Mouse (Mus musculus) heart, embryonic 14.5 days (tissue): ENCODE results near the gene Zfp580. TPM values are rescaled to one million over a fixed set of nuclear protein-coding genes. Genes with fewer than 3 reads are reported as not detected.
A peak's percentile ranks its signal among the peaks of the same experiment; 100 is the strongest.

Experiments
- ATAC-seq: fragments of 200-750 bp; cut with Nextera tagmentation; 2 replicates; pipeline ENCODE4 v1.8.0; 2017; ENCODE audit warnings: low read depth, moderate TSS enrichment; ENCODE audit not compliant: insufficient number of reproducible peaks, insufficient read depth, low FRiP score
- H3K27ac ChIP-seq, 2 experiments: fragments of 200-500 bp in 1 of 2; fragments of 300-500 bp in 1 of 2; sonication (generic) in 1 of 2; replicated peaks in 1 of 2; 2 replicates each; pipeline ENCODE4 v1.5.1; 2012 to 2014; ENCODE audit warnings: low read depth in 2 of 2, low read length in 2 of 2, control low read depth in 1 of 2, mild to moderate bottlenecking in 1 of 2, mixed read lengths in 1 of 2; ENCODE audit not compliant: control insufficient read depth in 1 of 2, insufficient read depth in 1 of 2
- H3K27me3 ChIP-seq: fragments of 300-500 bp; sonication (generic); 2 replicates; pipeline ENCODE4 v1.6.1; 2014; ENCODE audit warnings: mild to moderate bottlenecking, low read length, control low read depth; ENCODE audit not compliant: control insufficient read depth, insufficient read depth
- H3K36me3 ChIP-seq: fragments of 300-500 bp; sonication (generic); 2 replicates; pipeline ENCODE4 v1.6.1; 2014; ENCODE audit warnings: mild to moderate bottlenecking, control low read depth, low read length, mixed read lengths; ENCODE audit not compliant: control insufficient read depth, insufficient read depth
- H3K4me1 ChIP-seq, 2 experiments: fragments of 200-500 bp in 1 of 2; fragments of 300-500 bp in 1 of 2; sonication (generic) in 1 of 2; 2 replicates each; pipeline ENCODE4 v1.6.1; 2012 to 2014; ENCODE audit warnings: low read length in 2 of 2, control low read depth in 1 of 2, mixed read lengths in 1 of 2; ENCODE audit not compliant: control insufficient read depth in 2 of 2, insufficient read depth in 2 of 2
- H3K4me2 ChIP-seq: fragments of 300-500 bp; sonication (generic); 2 replicates; pipeline ENCODE4 v1.6.1; 2014; ENCODE audit warnings: mild to moderate bottlenecking, low read length
- H3K4me3 ChIP-seq, 2 experiments: fragments of 200-500 bp in 1 of 2; fragments of 300-500 bp in 1 of 2; sonication (generic) in 1 of 2; 2 replicates each; pipeline ENCODE4 v1.5.1; 2012 to 2014; ENCODE audit warnings: low read length in 2 of 2, mild to moderate bottlenecking in 2 of 2, control low read depth in 1 of 2, low read depth in 1 of 2, moderate library complexity in 1 of 2; ENCODE audit not compliant: control insufficient read depth in 1 of 2, insufficient read depth in 1 of 2
- H3K9ac ChIP-seq: fragments of 300-500 bp; sonication (generic); 2 replicates; pipeline ENCODE4 v1.6.1; 2014; ENCODE audit warnings: mild to moderate bottlenecking, low read length
- H3K9me3 ChIP-seq: fragments of 300-500 bp; sonication (generic); 2 replicates; pipeline ENCODE4 v1.6.1; 2016; ENCODE audit warnings: low read length, control low read depth; ENCODE audit not compliant: control insufficient read depth
- WGBS: fragments of 180-500 bp; shearing (Covaris S2); extraction: QIAGEN DNeasy Blood & Tissue Kit; methylation state at CpG from one replicate; pipeline ENCODE4 v1.1.7; 2014; 5-methylcytosine and 5-hydroxymethylcytosine counted together
- polyA plus RNA-seq: library from polyadenylated mRNA; unstranded; fragments of >200 nt; fragmentation: Nextera tagmentation; extraction: Ambion mirVana; gene quantifications from 2 replicates; pipeline ENCODE4 v1.2.1, GENCODE M21; 2014

Gene Zfp580
- polyA plus RNA-seq, 1 experiment from 2014 or later, result 22.0 TPM

DNA sequence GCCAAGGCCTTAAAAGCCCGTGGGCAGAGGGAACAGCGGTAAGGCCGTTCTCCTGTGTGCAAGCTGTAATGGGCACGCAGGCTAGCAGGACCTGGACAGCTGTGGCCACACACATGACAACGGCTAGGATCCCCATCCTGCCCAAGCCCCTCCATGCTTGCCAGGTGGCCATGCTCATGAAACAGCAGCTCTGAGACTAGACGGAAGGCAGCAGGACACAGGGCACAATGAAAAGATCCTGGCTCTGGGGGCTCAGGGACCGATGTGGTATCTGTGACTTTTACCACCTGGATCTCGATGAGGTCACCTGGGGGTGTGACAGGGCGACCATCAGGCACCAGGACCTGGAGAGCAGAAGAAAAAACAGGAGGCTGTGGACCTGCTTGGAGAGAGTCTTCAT is 15.2 kb upstream of the Zfp580 start:
- Histone ChIP-seq H3K9me3 (peaks cover 13% of the 10 kb centered on the region), H3K27me3 (no peaks in the 10 kb centered on the region), H3K27ac (no peak overlapping the region), H3K9ac (no peak overlapping the region), H3K4me1 (peaks cover 2 to 11% of the 10 kb centered on the region in 2 experiments; a peak in 3 of 4 replicates), H3K4me2 (no peak overlapping the region), H3K36me3 (peaks cover 51% of the 10 kb centered on the region), H3K4me3 (no peak overlapping the region)
- WGBS, result 94% methylated on average over 9 of the region's 9 CpGs
- no peak for ATAC-seq

DNA sequence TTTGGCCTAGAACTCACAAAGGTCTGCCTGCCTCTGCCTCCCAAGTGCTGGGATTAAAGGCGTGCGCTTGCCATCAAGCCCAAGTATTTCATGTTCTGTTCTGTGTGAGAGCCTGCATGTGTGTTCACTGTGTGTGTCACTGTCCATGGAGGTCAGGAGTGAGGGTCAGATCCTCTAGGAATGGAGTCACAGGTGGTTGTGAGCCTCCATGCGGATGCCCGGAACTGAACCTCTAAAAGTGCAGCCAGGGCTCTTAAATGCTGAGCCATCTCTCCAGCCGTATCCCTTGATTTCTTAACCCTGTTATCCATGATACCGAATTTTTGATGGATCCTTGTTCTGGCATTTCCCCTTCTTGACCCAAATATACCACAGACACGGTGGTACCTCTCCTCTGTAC is 14.3 kb upstream of the Zfp580 start:
- Histone ChIP-seq H3K36me3 (peaks cover 46% of the 10 kb centered on the region), H3K27ac (no peak overlapping the region), H3K9me3 (peaks cover 4% of the 10 kb centered on the region; the same call in 1 of the 2 replicates), H3K4me3 (no peak overlapping the region), H3K27me3 (no peaks in the 10 kb centered on the region), H3K4me1 (peaks cover 2 to 11% of the 10 kb centered on the region in 2 experiments; a peak in 3 of 4 replicates), H3K9ac (no peak overlapping the region), H3K4me2 (no peak overlapping the region; the same call in 1 of the 2 replicates)
- WGBS, result 87% methylated on average over 7 of the region's 7 CpGs
- ATAC-seq, result no peak

DNA sequence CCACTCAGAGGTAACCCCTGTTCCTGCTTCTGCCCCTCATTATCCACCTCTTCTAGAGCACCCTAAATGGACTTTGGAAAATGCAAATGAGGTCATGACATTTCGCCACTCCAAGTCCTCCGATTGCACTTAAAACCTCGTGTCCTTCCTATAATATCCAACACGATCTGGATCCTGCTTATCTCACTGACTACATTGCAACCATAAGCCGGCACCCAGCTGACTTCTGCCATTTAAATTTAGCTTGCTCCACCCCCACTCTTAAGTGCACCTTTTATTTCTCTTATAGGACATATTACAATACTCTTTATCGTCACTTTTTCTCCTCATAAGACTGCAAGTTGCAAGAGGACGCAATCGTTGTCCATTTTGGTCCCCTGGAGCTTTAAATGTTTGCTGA is 13.9 kb upstream of the Zfp580 start:
- 71% methylated on average over 8 of the region's 8 CpGs for WGBS
- no peak for ATAC-seq
- Histone ChIP-seq H3K27ac (peak overlapping the region; percentile 72 to 94; a peak in 3 of 4 replicates), H3K4me2 (peak overlapping the region; percentile 65), H3K9me3 (no peaks in the 10 kb centered on the region), H3K4me3 (peak overlapping the region; percentile 66 to 75; a peak in 3 of 4 replicates), H3K9ac (peak overlapping the region; percentile 76; the same call in 1 of the 2 replicates), H3K36me3 (peaks cover 41% of the 10 kb centered on the region), H3K4me1 (peaks cover 2 to 11% of the 10 kb centered on the region in 2 experiments; a peak in 3 of 4 replicates), H3K27me3 (no peaks in the 10 kb centered on the region)

DNA sequence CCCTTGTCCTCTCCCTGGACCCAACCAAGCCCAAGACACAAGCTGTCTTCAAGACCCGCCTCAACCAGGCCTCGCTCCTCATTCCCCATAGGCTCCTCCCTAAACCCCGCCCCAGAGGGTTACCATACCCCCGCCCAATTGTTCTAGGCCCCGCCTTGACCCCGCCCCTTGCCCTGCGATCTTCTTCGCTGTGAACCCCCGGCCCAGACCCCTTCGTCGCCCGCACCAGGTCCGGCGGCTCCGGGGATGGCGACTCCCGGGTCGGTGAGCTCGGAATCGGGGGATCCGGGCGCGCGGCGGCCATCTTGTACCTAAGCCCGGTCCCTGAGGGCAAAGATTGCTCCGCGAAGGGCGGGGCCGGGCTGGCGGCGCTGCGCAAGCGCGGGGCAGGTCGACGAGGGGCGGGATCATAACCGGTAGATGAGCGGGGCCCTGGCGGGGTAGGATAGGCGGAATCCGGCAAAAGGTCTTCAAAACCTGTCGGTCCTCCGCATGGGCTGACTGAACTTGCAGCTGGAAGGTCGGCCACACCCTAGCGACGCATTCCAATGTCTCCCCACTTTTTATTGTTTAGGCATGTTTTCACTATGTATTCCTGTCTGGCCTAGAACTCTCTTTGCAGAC is 13.1 kb upstream of the Zfp580 start, which contains the start of gene Zfp784:
Zfp784 (minus strand) TSS at position 338 of the 624 bp plus-strand sequence.
- Histone ChIP-seq H3K4me1 (peaks cover 2 to 11% of the 10 kb centered on the region in 2 experiments; a peak in 3 of 4 replicates), H3K27me3 (no peaks in the 10 kb centered on the region), H3K36me3 (peaks cover 34% of the 10 kb centered on the region), H3K4me2 (peak within 1 kb of the TSS; percentile 65), H3K9ac (peak within 1 kb of the TSS; percentile 76), H3K4me3 (peak within 1 kb of the TSS; percentile 66 to 75), H3K9me3 (no peaks in the 10 kb centered on the region), H3K27ac (peak within 1 kb of the TSS; percentile 86 to 94)
- ATAC-seq, result peak; percentile 92
- under 1% methylated on average over 48 of the region's 48 CpGs for WGBS

DNA sequence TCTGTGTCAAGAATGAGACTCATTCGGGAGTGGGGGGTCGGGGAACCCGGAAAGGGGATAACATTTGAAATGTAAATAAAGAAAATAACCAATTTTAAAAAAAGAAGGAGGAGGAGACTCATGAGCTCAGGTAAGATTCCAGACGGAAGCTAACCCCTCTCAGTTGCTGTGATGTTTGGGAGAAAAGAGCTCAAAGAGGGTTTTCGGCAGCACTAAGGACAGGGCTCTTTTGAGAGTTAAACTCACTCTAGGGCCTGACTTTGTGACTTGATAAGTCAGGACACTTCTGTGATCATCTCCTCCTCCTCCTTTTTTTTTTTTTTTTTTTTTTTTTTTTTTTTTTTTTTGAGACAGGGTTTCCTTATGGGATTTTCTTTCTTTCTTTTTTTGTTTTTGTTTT is 12.4 kb upstream of the Zfp580 start:
- ATAC-seq, result no peak
- H3K4me3 ChIP-seq, result peak overlapping the region; percentile 66 to 75; a peak in 3 of 4 replicates
- no peaks in the 10 kb centered on the region for H3K9me3 ChIP-seq
- no peaks in the 10 kb centered on the region for H3K27me3 ChIP-seq
- peak overlapping the region in 1 of 2 experiments; percentile 94; a peak in 1 of 4 replicates for H3K27ac ChIP-seq
- H3K36me3 ChIP-seq, result peaks cover 27% of the 10 kb centered on the region
- 30% methylated on average over 5 of the region's 5 CpGs for WGBS
- peak overlapping the region; percentile 65 for H3K4me2 ChIP-seq
- H3K9ac ChIP-seq, result peak overlapping the region; percentile 76
- peaks cover 2 to 11% of the 10 kb centered on the region in 2 experiments; a peak in 3 of 4 replicates for H3K4me1 ChIP-seq

DNA sequence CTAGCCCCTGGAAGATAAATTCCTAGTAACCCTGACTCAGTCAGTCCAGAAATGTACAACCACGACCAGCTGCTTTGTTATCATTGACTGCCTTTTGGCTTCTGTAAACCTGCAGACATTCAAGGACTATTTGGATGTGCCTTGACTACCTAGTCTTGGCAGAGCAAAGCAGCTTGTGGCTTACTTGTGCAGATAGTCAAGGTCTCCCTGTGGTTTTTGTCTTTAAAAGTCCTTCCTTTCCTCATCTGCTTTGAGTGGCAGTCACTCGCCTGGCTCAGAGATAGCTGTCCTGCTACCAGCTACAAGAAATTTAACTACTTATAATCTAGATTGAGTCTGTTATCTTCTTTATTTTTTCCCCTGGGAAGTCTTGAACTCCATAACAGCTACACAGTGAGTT is 6.4 kb upstream of the Zfp580 start:
- no peaks in the 10 kb centered on the region for H3K4me1 ChIP-seq
- H3K4me3 ChIP-seq, result no peak overlapping the region
- no peaks in the 10 kb centered on the region for H3K9me3 ChIP-seq
- WGBS, result 51% methylated on average over 2 of the region's 2 CpGs
- H3K27ac ChIP-seq, result no peak overlapping the region
- H3K9ac ChIP-seq, result no peak overlapping the region
- H3K27me3 ChIP-seq, result no peaks in the 10 kb centered on the region
- H3K4me2 ChIP-seq, result no peak overlapping the region
- ATAC-seq, result no peak
- peaks cover 4% of the 10 kb centered on the region; the same call in 1 of the 2 replicates for H3K36me3 ChIP-seq

DNA sequence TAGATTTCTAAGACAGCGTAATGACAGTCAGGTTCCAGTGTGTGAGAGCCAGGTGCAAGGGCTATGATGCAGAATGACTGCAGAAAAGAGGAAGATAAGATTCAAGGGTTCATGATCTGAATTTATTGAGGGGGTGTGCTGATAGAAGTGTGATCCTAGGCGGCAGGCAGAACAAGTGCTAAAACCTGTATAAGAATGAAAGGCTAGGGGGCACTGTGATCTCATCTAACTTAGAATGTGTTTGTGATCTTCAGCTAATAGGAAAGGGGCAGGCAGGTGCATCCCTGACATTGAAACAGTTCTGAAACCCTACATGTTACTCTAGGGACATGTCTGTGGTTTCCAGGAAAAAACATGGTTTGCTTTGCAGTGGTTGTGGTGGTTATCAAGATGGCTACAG is 5.2 kb upstream of the Zfp580 start:
- Histone ChIP-seq H3K27ac (no peak overlapping the region), H3K36me3 (peaks cover 4% of the 10 kb centered on the region; the same call in 1 of the 2 replicates), H3K4me3 (no peak overlapping the region), H3K4me1 (peaks cover 3 to 7% of the 10 kb centered on the region in 2 experiments; a peak in 3 of 4 replicates), H3K4me2 (no peak overlapping the region), H3K9me3 (no peaks in the 10 kb centered on the region), H3K9ac (no peak overlapping the region), H3K27me3 (no peaks in the 10 kb centered on the region)
- ATAC-seq, result no peak
- WGBS, result 64% methylated on average over 2 of the region's 2 CpGs
